37 mouse cellular contexts compared by ENCODE assay signal in the genomic region with DNA sequence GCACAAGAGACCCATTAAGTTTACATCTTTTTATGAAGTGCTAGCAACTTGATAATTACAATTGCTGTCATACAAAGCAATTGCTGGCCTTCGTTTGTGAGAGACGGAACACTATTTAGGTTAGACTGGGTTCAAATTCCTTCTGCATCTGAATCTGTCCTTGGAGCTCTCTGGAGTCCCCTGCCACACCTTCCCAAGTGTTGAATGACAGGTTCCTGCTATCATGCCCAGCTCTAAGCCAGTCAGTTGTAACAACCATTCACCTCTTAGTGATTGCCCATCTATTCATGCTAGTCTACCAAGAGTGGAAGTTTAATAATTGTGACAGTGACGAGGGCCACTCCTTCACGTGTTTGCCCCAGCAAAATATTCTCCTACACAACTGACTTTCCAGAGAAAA. TPM values are rescaled to one million over a fixed set of nuclear protein-coding genes. Genes with fewer than 3 reads are reported as not detected.
"Had no signal": no experiment of that assay in that cellular context is flagged by ENCODE, and none has a peak within 500 bp of the region (broad histone marks: within the 10 kb centered on the region; RNA-seq: fewer than 3 reads in every experiment).

No protein-coding gene starts in this region.

- H3K4me3 ChIP-seq: heart, embryonic 10.5 days; heart, embryonic 12.5 days; heart, embryonic 13.5 days; heart, embryonic 15.5 days; hindbrain, embryonic 10.5 days; hindbrain, embryonic 12.5 days; hindbrain, embryonic 13.5 days; hindbrain, embryonic 15.5 days; kidney, embryonic 15.5 days; layer of hippocampus, adult 2 months; left cerebral cortex, adult 2 months had no signal

- H3K27ac ChIP-seq: heart, embryonic 10.5 days; heart, embryonic 13.5 days; heart, embryonic 15.5 days; hindbrain, embryonic 10.5 days; hindbrain, embryonic 12.5 days; hindbrain, embryonic 13.5 days; hindbrain, embryonic 14.5 days; hindbrain, embryonic 15.5 days; hindbrain, postnatal 0 days; kidney, embryonic 15.5 days; kidney, postnatal 0 days; layer of hippocampus, adult 2 months; left cerebral cortex, adult 2 months had no signal

- DNase-seq: heart, postnatal 10 days; heart, postnatal 14 days; heart, postnatal 36 days; heart, postnatal 4 days; kidney, adult 11 months; kidney, adult 18-20 months; kidney, adult 2 months; kidney, adult 8-10 months; kidney, adult 9 months; kidney, postnatal 10 days; kidney, postnatal 14 days; kidney, postnatal 25 days; kidney, postnatal 36 days; kidney, postnatal 4 days; layer of hippocampus, adult 9-11 months; layer of hippocampus, postnatal 36 days had no signal

- H3K9me3 ChIP-seq: heart, embryonic 10.5 days; heart, embryonic 12.5 days; heart, embryonic 13.5 days; heart, embryonic 15.5 days; hindbrain, embryonic 10.5 days; hindbrain, embryonic 12.5 days; hindbrain, embryonic 13.5 days; hindbrain, embryonic 15.5 days; kidney, embryonic 15.5 days had no signal

- H3K27me3 ChIP-seq: heart, embryonic 12.5 days; heart, embryonic 13.5 days; heart, embryonic 15.5 days; hindbrain, embryonic 12.5 days; hindbrain, embryonic 13.5 days; hindbrain, embryonic 15.5 days; kidney, embryonic 15.5 days had no signal

- H3K4me2 ChIP-seq: heart, embryonic 11.5 days; heart, embryonic 12.5 days; heart, embryonic 13.5 days; heart, embryonic 15.5 days; hindbrain, embryonic 12.5 days; hindbrain, embryonic 13.5 days; hindbrain, embryonic 14.5 days; hindbrain, embryonic 15.5 days; kidney, embryonic 15.5 days had no signal

- H3K36me3 ChIP-seq: heart, embryonic 10.5 days; heart, embryonic 12.5 days; heart, embryonic 13.5 days; heart, embryonic 15.5 days; hindbrain, embryonic 10.5 days; hindbrain, embryonic 12.5 days; hindbrain, embryonic 13.5 days; hindbrain, embryonic 15.5 days; kidney, embryonic 15.5 days had no signal

- ATAC-seq: hindbrain, embryonic 16.5 days; hindbrain, postnatal 0 days; inflammation-experienced regulatory T-cells, adult 6 months had no signal

- H3K4me1 ChIP-seq: heart, embryonic 10.5 days; heart, embryonic 12.5 days; heart, embryonic 15.5 days; hindbrain, embryonic 10.5 days; hindbrain, embryonic 12.5 days; hindbrain, embryonic 13.5 days; hindbrain, embryonic 15.5 days; kidney, embryonic 15.5 days had no signal

- H3K9ac ChIP-seq: heart, embryonic 12.5 days; heart, embryonic 13.5 days; heart, embryonic 15.5 days; hindbrain, embryonic 12.5 days; hindbrain, embryonic 13.5 days; hindbrain, embryonic 14.5 days; hindbrain, embryonic 15.5 days; kidney, embryonic 15.5 days had no signal

RNA-seq across cellular contexts. Expression of a gene that starts 12.2 kb away (rescaled TPM):
- polyA plus RNA-seq: inflammation-experienced regulatory T-cells, adult 6 months; intestine, embryonic 14.5 days; kidney, adult 2 months; kidney, embryonic 14.5 days; kidney, embryonic 15.5 days; kidney, embryonic 16.5 days; kidney, postnatal 0 days; large intestine, adult 2 months had no signal
